Mouse (Mus musculus): ENCODE results near the gene Loxl3.

The Loxl3 gene

DNA sequence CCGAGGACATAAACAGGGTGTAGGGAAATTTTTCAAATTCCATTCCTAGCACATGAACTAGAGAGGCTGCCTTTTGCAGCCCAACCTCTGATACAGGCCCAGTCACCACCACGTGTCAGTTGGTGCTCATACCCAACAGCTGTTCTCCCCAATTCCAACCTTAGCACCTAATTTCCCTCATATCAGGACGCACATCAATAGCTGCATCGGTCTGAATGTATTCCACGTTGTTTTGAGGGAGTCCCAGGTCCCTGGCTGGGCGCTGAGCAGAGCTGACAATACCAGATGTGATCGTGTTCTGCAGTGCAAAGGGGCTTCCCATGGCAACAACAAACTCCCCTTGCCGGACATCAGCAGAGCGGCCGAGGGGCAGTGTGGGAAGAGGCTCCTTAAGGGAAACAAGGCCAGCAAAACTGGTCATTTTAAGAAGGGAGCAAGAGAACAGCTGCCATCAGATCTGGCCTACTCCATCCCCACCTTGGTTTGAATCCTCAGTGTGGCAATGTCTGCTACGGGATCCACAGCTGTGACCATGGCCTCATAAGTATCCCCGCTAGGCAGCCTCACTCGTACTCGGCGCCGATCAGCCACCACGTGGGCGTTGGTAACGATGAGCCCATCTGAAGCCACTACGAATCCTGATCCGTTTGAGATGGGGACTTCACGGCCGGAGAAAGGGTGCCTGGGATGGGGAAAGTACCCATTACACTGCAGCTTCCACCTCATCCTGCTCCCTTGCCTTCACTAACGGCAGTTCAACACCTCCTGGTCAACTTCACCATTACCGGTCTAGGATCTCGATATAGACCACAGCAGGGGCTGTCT is 19.4 kb downstream of the Loxl3 start:
- DNase-seq (ENCODE audit: low spot score in 2 of 2): no peak

- peak; percentile 95 to 96 for DNase-seq (ENCODE audit: low spot score in 2 of 2)
Measured at GRCm38 (mm10) chr6:83054074-83054851, 20.3 kb downstream of the Loxl3 start, which contains the start of gene Aup1. Gene Aup1, plus strand, starts transcription at chr6:83054521.

DNA sequence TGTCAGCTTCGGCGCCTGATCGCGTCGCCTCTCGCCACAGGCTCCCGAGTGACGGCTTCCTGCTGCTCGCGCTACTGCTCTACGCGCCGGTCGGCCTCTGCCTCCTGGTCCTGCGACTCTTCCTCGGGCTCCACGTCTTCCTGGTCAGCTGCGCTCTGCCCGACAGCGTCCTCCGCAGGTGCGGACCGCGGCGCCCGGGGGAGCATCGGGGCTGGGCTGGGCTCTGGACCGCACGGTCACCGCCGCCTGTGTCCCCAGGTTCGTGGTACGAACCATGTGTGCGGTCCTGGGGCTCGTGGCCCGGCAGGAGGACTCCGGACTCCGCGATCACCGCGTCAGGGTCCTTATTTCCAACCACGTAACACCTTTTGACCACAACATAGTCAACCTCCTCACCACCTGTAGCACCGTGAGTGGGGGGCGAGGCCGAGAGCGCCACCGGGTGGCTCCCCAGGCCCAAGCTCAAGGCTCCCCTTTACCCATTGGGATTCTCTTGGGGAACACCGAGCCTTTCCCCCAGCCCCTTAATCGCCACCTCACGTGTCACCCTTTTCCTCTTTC is 21.0 kb downstream of the Loxl3 start, which contains the start of gene Htra2:
TSS of gene Htra2 (minus strand) at position 403 of the 561 bp plus-strand sequence.
- DNase-seq (ENCODE audit: low spot score in 2 of 2): no peak

- no peak for DNase-seq (ENCODE audit: low spot score in 2 of 2)
Measured at GRCm38 (mm10) chr6:83057790-83058189, 23.8 kb downstream of the Loxl3 start, which contains the start of gene Dqx1. Gene Dqx1, plus strand, starts transcription at chr6:83057844.

- DNase-seq (ENCODE audit: low spot score in 2 of 2): no peak
Measured at GRCm38 (mm10) chr6:83058725-83059124, 24.8 kb downstream of the Loxl3 start.

DNA sequence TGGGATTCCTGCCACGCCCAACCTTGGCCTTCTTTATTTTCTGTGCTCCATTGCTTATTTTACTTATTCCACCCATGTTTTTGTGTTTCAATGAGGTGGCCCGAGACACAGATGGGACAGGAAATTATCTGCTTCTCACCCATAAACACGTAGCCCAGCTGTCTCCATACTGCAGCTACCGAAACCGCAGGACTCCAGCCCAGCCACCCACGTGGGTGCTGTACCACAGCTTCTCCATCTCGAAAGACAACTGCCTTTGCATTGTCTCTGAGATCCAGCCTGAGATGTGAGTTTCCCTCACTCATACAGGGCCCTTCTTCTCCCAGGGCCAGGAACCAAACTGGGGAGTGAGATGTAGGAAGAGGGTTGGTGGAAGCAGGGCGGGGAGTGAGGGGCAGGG is 32.0 kb downstream of the Loxl3 start:
- no peak for DNase-seq (ENCODE audit: low spot score in 2 of 2)

DNA sequence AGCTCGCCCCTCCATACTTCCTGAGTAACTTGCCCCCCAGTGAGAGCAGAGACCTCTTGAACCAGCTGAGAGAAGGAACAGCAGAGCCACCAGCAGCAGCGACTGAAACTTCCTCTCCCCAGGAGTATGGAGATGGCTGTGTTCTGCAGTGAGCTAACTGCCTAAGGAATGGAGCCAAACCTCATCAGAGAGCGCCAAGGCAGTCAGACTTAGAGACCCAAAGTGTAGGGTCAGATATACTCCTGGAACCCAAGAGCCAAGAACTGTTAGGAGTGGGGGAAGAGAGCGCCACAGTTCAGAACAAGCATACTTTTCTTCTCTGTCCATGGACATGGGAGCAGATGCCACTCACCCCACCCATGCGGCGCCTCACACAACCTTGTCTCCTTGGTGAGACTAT is 32.5 kb downstream of the Loxl3 start:
- no peak for DNase-seq (ENCODE audit: low spot score in 2 of 2)

GRCm38 (mm10) chr6:83068221-83068620 is 34.2 kb downstream of the Loxl3 start:
- DNase-seq (ENCODE audit: low spot score in 2 of 2): no peak

DNA sequence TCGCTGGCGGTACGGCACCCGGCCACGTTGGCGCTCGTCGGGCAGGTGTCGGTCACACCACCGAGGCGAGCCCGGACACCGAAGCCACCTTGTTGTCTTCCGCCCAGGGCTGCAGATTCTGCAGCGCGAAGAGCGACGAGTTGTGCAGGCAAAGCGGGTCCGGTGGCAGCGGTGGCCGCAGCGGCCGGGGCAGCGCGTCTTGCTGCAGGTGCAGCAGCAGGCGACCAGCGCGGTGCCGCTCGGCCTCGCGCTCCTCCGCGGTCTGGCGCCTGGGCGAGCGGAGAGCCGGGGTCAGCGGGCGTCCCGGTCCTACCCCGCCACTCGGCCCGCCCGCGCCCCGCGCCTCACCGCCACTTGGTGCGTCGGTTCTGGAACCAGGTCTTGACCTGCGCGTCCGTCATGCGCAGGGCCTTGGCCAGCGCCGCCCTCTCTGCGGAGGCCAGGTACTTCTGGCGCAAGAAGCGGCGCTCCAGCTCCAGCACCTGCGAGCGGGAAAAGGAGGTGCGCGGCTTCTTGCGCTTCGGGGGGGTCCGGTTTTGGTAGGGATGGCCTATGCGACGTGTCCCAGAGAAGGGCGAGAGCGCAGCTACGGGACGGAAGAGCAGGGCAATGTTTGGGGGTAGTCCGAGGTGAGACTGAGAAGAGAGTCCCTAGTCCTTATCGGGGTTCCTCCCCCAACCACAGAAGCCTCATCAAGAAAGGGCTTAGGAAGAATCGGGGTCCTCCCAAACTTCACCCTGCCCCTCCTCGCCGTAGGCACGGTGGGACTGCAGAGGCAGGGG is 34.9 kb downstream of the Loxl3 start:
- no peak for DNase-seq (ENCODE audit: low spot score in 2 of 2)

DNA sequence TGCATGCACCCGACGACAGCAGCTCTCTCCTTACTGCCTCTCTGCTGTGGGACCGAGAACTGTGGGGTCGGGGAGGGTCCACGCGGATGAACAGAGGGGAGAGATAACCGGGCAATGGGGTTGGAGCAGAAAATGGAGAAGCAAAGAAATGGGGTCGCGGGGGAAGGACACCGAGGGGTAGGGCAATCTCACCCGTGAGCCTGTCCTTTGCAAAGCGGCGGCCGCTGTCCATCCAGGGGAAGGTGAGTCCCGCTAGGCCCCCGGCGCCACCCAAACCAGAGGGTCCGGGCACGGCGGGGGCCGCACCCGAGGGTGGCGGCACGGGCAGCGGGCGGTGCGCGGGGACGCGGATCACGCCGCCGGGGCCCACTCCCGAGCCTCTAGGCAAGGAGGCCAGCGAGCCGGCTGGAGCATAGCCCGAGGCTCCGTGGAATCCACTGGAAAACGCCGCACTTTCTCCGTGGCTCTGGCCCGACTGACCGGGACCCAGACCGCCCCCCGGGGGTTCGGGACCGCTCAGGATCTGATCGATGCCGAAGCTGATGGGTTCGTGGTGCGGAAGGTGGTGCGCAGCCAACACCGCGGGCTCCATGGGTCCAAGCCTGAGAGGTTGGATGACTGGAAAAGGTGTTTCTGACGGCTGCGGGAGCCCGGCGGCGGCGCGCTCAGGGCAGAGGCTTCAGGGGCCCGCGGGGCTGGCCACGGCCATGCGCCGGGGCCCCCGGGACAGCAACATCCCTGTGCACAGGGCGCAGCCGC is 35.7 kb downstream of the Loxl3 start:
- no peak for DNase-seq (ENCODE audit: low spot score in 2 of 2)

- DNase-seq (ENCODE audit: low spot score in 2 of 2): no peak
Measured at GRCm38 (mm10) chr6:83070247-83070310, 36.1 kb downstream of the Loxl3 start, which contains the start of gene Tlx2. Gene Tlx2, minus strand, starts transcription at chr6:83070293.

GRCm38 (mm10) chr6:83070311-83071219 is 36.6 kb downstream of the Loxl3 start:
- no peak for DNase-seq (ENCODE audit: low spot score in 2 of 2)

DNA sequence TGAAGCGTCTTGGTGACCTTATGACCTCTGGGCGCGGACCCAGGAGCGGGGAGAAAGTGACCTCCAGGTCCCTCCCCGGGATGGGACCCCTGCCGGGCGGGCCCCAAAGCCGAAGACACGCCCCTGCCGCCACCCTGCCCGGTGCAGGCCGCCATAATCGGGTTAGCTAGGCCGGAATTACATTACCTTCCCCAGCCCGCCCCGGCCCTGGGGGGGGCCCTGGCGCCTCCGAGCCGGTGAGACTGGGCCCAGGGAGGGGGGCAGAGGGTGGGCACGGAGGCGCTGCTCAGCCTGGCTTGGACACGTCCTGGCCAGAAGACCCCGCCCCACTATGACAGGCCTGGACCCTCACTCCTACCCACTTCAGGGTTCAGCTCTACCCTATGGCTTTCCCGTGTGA is 37.2 kb downstream of the Loxl3 start:
- DNase-seq (ENCODE audit: low spot score in 2 of 2): no peak

GRCm38 (mm10) chr6:83074979-83075378 is 41.0 kb downstream of the Loxl3 start:
- DNase-seq (ENCODE audit: low spot score in 2 of 2): no peak

GRCm38 (mm10) chr6:83077630-83078323 is 43.8 kb downstream of the Loxl3 start, which contains the start of gene Pcgf1:
Gene Pcgf1, plus strand, starts transcription at chr6:83077869.
- DNase-seq (ENCODE audit: low spot score in 2 of 2): peak in 1 of 2 experiments; percentile 53

DNA sequence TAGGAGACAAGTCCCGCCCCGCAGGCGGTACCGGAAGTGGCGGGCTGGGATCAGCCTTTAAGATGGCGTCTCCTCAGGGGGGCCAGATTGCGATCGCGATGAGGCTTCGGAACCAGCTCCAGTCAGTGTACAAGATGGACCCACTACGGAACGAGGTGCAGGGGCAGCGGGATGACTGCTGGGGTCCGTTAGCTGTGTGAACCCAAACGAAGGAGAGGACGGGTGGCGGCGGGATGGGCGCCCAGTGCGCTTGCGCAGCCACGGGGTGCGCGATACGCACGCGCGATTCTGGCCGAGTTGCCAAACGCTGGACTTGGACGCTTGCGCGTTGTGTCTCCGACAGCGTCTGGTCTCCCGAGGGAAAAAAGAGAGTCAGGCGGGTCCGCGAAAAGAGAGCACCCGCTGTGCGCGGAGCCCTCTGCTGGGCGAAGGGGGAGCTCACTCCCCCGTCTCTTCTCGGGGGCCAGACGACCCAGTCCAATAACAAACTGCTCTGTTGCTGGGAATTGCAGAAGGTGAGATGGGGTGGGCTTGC is 44.4 kb downstream of the Loxl3 start:
- peak; percentile 96 to 99 for DNase-seq (ENCODE audit: low spot score in 2 of 2)

DNA sequence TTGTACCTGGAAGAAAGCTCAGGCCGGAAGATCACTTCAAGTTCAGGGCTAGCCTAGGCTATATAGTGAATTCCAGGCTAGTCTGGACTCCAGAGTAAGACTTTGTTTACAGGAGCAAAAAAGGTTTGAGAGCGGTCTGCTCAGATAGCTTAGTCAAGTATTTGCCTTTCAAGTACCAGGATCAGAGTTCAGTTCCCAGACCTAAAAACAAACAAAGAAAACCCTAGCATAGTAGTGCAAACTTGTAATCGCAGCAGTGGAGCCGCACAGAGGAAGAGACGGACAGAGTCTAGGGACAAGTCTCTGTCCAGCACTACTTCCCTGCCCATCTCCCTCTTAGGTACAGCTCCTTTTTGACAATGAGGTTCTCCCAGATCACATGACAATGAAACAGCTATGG is 46.2 kb downstream of the Loxl3 start:
- DNase-seq (ENCODE audit: low spot score in 2 of 2): no peak

GRCm38 (mm10) chr6:83083497-83083896 is 49.5 kb downstream of the Loxl3 start:
- no peak for DNase-seq (ENCODE audit: low spot score in 2 of 2)

- DNase-seq (ENCODE audit: low spot score in 2 of 2): no peak
Measured at GRCm38 (mm10) chr6:83084477-83084876, 50.5 kb downstream of the Loxl3 start.

Measured in urinary bladder, postnatal 4 days (tissue).